Mouse (Mus musculus): Measurements from ENCODE around the gene Wdr64. TPM values are rescaled to one million over a fixed set of nuclear protein-coding genes. Genes with fewer than 3 reads are reported as not detected.

Wdr64 gene
- total RNA-seq (2021) = not detected
- long read RNA-seq, experiment 1 = 0 reads
- long read RNA-seq, experiment 2 = 0 reads

DNA sequence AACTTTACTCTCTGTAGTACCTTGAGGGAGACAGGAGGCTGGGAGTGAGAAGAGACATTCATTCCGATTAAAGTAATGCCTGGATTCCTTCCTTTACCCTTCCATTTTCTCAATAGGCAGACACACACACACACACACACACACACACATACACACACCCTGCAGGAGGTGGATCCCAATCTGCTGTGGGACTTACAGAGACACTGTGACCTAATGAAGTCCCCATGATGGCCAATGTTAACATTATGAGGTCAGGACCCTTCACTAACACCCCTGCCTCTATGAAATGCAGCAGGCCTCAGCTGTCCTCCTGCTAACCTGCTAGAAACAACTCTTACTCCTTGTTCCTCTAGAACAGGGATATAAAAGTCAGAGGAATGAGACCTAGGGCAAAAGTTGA is at the start of gene Wdr64:
Wdr64 (plus strand) TSS at position 301 of the 400 bp plus-strand sequence.
- DNase-seq = no peak

DNA sequence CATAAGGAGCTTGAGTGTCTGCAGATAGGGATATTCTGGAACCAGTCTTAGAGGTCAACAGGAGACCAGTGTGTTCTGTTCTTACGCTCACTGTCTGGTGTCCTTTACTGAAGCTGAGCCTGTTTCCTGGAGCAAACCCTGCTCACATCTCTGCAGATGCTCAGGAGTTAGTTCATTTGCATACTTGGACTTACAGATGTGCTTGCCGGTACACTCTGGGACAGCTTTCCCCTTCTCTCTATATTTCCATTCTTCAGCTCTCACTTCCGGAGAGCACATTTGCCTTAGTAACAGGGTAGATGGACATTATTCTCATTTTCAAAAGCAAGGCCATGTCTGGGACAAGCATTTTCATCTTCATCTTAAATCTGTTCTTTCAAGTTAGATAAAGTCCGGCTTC is 49.8 kb upstream of the Wdr64 start:
- DNase-seq = no peak

DNA sequence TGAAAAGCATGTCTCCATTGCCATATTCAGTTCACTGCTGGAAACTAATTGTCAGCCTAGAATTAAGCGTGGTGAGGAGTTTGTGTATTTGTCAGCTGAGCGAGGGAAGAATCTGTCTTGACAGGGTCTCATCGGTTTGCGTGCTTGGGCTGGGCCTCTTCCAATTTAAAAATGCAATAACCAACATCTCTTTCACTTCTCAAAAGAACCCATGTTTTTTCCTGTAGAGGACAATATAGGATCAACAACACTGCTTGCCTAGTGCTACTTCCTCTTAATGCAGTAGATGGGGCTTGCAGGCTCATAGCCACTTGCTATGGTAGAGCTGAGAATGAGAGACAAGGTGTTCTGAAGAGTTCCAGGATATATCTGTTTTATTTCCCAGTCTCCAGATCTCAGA is 38.5 kb upstream of the Wdr64 start:
- DNase-seq = no peak

DNA sequence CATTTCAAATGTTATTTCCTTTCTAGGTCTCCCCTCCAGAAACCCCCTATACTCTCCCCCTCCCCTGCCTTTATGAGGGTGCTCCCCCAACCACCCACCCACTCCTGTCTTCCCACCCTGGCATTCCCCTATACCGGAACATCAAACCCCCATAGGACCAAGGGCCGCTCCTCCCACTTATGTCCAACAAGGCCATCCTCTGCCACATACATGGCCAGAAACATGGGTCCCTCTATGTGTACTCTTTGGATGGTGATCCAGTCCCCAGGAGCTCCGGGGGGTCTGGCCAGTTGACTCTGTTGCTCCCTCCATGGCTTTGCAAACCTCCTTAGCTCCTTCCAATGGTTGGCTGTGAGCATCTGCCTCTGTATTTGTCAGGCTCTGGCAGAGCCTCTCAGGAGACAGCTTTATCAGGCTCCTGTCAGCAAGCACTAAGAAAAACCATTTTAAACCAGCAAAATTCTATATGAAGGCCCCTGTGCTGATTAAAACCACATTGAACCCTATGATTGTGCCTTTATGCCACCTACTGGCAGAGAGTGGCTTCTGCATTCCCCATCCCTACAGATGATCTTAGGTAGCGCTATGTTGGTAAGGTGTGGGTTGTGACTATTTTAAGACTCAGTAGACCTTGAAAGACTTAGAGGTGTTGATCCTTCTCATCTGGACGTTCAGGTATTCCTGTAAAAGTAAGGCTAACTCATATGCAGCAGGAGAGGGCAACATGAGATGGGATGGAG is 29.6 kb upstream of the Wdr64 start:
- DNase-seq = peak in 1 of 2 experiments; percentile 16

DNA sequence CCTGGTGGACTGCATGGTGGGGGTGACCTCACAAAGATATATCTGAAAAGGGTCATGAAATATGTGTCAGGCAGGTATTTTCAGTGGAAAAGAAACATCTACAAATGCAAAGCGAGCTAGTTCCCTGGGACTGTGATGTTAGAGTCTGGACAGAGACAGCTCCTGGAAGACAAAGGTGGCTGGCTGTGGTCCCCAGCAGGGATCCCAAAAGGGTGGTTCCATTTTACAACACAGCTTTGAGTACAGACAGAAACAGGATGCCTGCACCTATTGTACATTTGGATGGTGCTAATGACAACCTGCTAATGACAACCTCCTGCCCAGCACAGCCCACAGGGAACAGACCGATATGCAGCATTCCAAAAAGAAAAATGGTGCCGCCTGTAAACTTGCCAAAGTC is 28.9 kb upstream of the Wdr64 start:
- DNase-seq = no peak

DNA sequence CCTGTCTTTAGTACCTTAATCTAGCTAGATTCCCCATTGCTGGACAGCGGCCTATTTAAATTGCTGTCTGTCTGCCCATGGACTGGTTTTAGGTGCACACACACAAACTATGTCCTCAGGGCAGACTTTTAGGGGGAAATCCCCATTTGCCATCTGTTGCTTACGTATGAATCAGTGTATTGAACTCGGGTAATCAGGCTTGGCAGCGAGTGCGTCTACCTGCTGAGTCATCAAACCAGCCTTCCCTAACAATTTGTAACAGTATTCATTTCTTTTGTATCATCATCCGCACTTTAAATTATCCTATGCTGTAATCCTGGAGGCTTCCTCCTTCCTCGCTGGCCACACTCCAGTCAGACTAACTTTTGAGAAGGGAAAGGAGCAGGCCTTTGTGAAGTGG is 28.4 kb upstream of the Wdr64 start:
- DNase-seq = no peak

DNA sequence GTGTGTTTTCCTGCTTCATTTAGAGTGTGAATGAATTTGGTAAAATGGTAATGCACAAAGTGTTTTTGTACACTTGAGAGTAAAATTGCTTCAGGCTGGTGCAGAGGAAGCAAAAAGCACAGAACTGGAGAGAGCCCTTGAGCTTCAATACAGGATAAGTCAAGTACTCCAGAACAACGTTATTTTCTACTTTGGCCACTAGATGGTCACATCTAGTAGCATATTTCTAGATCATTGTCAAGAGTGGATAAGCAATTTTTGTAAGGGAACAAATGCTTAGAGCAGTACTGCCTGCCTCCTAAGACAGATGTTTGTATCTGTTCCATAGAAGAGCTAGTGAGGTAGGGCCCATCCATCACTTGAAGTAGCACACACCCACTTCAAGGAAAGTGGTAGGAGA is 26.8 kb upstream of the Wdr64 start:
- no peak for DNase-seq

DNA sequence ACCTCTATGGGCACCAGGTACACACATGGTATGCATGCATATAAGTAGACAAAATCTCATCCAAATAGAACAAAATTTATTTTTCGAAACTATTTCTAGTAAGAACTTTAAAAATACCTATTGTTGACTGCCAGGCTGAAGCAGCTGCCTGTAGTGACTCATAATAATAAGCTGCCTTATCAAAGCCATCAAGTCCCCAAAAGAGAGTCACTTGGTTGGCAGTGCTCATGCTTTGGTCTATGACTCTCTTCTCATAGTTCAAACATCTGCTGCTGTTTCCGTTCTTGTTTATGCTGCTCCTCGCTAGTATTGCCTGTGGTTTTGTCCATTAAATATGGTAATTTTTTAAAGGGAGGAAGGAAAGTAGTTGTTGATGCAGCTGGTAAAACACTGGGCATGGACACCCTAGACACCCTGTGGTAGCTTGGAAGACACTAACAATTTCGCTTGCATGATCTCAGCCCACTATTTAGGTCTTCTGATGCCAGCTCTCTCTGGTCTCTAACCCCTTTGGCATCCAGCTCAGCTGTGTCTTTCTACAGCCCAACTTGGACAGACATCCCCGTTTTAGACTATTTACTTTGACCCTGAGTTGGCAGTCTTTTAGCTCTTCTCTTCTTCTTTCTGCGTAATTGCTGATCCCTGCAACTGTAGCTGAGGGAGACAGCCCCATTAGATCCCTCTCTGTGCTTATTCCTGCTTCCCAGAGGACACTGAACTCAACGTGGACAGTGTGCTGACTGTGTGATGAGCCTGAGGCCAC is 24.6 kb upstream of the Wdr64 start:
- DNase-seq = no peak

DNA sequence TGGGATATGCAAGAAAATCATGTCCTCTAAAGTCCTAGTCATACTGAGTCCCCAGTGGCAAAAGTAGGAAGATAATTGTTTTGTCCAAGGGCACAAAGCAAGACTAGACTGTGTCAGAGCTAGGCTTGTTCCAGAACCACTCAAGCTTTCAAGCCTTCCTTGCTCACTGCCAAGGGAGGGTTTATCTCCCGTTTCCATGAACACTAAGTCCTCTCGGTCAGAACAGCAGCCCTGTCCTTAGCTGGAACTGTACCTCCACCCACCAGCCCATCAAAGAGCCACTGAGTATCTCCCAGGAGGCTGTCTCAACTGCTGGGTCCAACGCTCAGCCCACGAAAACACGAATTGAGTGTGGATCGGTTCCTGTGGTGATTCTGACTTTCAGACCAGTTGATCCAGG is 23.3 kb upstream of the Wdr64 start:
- no peak for DNase-seq

DNA sequence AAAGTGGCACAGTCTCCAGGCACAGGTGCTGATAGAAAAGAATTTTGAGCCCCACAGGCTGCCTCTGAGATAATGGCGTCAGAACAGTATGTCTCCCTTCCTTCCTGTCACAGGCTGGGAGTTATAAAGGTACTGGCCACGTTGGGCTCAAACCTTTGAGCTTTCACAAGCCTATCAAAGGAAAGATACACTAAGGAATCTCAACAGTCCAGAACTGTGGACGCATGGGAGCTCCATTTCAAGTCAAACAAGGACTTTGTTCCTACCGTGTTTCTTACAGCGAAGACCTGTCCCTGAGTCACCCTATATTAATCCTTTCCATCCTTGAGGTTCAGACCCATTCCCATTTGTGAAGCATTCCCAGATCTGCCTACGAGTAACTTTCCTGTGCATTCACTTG is 20.9 kb upstream of the Wdr64 start:
- DNase-seq = no peak

DNA sequence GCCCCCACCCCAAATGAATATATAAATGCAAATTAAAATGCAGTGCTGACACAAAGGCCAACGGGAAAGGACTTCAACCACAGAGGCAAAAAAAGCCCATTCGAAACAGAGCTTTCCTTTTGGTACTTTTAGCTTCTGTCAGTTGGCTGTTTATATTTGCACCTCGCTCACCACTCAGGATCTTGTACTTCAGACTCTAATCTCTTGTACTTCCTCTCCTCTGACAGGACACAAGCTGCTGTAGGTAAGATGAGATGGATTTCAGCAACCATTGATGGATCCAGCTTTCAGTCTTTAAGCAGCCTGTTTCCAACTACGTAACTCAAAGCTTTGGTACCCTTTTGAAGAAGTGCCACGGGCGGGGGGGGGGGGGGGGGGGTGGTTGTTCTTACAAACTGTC is 17.4 kb upstream of the Wdr64 start:
- no peak for DNase-seq

DNA sequence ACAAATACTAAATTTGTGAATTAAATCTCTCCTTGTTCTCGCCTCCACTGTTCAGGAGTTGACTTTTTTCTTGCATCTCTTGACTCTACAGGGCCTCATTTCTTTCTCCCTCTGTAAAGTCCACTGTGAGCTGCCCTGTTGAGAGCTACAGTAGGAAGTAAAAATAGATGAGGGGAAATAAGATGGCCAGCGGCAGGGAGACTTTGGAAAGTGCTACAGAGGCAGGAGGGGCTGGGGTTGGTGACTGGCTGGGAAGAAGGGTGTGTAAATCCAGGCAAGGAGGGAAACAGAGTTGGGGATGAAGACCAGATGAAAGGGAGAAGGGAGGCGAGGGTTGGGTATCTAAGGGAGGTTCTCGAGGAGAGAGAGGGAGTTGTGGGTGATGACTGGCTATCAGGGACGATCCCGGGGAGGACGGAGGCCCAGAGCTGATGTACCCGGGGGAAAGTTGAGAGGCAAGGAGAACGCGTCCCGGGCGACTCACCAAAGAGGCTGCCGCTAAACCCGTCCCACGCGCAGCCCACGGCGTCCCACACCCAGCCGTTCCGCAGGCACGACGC is 6.6 kb upstream of the Wdr64 start:
- no peak for DNase-seq

DNA sequence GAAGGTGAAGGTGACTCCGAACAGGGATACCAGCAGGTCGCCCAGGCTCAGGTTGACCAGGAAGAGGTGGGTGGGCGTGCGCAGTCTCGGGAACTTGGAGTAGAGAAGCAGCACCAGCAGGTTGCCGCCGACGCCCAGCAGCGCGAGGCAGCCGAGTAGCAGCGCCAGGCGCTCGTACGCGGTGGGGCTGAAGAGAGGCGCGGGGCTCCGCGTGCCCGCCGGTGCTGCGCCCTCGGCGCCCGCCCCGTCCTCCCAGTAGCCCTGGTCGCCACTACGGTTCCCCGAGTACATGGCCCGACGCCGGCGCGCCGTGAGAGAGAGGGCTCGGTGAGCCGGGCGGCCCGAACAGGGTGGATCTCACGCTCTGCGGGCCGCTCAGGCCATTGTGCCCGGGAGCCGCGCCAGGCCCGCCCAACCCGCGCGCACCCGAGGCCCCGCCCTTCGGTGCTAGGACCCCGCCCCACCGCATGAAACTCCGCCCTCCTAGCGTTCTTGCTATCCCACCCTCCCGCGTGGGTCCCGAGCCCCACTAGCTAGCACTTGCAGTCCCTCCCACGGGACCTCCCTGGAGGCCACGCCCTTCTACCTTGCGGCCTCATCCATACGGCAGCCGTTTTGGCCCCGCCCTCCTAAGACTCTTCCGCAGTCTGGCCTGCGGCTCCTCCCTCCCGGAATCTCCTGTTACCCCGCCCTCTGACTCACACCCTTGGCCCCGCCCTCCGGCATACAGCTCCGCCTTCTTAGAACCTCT is 6.0 kb upstream of the Wdr64 start, which contains the start of the genes Opn3 and Chml:
Opn3 (minus strand) TSS at position 531 of the 751 bp plus-strand sequence.
Chml (minus strand) TSS at position 656 of the 751 bp plus-strand sequence.
- peak; percentile 99 for DNase-seq

DNA sequence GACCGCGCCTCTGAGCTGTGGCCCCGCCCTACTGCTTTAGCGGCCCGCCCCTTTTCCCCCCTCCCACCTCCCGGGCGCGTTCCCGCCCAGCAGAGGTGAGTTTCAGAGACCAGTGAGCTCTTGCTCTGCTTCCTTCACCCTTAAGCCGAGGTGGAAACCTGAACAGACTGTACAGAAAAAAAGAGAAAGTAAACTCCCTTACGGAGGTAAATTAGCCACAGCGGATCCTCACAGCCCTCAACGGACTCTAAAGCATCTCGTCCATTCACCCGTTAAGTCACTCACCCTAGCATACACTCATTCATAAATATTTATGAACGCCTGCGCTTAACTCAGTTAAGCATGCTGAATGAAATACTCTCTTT is 5.4 kb upstream of the Wdr64 start:
- DNase-seq = no peak

DNA sequence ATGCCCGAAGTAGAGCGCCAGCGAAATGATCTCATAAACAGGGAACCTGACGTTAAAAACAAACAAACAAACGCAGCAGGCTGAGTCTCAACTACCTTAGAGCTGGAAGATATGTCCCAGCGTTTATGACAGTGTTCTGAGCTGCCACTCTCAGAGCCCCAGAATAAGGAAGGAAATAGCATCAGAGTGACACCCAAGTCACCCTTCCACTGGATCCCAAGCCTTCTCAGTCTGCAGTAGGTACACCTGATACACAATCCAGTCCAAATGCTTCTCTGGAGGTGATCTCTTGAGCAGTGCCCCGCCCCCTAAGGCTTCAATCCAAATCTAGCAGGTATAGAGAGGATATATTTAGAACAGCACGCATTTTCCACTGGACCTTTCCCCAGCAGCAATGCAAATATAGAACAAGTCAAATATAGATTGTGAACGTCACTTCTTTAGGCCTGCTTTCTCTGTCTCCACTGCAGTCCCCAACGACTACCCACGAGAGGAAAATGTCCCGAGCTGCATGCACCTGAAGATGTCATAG is 4.9 kb upstream of the Wdr64 start:
- DNase-seq = no peak

DNA sequence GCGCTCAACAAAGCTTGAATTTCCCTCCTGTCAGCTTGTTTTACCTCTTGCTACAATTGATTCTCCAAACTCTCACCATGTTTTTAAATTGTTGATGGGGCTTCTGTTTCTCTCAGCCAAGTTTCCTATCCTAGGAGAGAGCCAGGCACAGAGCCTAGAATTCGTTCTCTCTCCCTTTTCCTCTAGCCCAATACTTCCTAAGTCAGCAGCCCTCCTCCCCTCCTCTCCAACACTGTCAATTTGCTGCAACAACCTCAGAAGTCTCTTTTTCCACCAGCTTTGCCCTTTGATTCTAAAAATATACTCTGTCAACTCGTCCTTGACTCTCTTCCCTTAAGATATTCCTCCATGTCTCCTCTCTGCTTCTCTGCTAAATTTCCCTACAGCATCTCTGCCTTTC is 982 bp downstream of the Wdr64 start:
- no peak for DNase-seq

DNA sequence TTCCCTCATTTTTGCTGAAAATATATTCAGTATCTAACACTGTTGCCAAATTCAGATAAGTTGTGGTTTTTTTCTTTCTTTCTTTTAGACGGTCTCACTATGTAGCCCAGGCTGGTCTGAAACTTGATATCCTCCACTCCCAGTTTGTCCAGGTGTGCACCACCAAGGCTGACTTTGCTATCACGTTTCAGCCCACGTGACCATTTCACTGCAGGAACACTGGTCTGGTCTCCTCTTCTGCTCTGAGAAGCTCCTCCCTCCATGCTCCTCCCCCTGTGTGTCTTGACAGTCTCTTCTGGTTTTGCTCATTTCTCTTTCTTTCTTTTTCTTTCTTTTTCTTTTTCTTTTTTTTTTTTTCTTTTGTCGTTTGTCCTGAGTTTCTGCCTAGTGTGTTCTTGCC is 1.4 kb downstream of the Wdr64 start:
- DNase-seq = no peak

DNA sequence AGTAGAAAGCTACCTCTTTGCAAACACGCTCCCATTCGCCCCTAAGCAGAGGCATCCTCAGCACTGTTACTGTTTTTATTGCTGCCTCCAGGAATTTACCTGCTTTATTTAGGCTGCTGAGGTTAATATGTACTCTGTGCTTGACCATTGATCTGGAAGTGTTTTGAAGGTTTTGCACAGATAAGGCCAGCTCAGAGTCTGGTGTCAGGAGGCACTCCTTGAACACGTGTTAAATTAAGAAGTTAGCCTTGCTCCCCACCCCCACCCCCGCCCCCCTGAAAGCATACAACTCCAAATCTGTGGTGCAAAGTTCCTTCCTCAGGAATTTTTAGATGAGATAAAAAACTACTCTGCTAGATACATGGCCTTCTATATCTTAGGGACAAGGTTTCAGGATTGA is 2.8 kb downstream of the Wdr64 start:
- DNase-seq = no peak

DNA sequence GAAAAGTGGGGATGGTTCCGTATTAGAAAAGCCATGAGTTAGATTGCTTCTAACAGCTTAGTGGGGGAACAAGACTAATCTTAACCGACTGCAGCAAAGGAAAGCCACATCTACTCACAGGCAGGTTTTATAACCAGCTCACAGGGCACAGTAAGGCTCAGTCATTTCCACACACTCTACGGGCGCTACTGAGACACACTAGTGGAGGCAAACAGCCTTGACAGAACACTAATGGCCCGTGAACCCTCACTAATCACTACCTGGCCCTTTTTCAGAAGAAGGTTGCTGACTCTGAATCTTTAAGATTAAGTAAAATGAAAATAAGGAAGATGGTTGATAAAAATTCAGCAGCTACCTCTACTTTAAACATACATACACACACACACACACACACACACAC is 9.2 kb downstream of the Wdr64 start:
- no peak for DNase-seq

DNA sequence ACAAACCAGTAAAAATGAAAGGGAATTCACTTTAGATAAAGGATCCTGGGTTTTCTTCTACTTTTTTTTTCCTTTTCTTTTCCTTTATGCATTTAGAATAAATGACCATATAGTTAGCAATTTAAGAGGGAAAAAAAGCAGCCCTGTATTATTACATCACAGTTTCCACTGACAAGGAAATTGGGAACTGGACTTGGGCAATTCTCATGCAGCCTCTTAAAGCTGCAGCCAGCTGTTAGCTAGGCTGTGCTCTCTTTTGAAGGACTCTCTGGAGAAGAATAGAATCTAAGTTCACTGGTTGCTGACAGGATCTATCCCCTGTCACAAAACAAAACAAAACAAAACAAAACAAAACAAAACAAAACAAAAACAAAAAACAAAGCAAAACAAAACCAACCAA is 9.6 kb downstream of the Wdr64 start:
- DNase-seq = no peak

DNA sequence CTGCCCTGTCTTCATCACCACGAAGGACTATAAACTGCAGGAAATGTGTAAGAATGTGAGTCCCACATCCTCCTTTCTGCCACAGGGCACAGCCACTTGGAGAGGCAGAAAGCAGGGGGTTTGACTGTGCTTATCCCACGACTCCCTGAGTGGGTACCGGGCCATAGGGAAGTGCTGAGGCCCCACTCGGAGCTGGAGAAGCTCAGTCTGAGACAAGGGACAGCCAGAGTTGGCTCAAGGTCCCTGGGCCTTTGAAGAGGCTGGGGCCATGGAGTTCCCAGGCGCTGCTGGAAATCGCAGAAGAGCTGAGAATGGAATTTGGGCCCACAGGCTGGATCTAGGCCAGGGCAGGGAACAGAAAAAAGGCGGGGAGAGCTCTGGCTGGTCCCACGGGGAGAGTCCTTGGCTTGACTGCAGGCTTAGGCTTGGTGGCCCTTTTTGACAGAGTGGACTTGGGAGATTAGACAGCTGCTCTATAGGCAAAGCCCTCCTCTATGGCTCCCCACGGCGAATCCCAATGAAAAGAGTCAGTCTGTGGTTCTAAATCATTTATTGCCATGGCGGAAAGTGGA is 14.0 kb downstream of the Wdr64 start:
- peak; percentile 53 to 69 for DNase-seq

DNA sequence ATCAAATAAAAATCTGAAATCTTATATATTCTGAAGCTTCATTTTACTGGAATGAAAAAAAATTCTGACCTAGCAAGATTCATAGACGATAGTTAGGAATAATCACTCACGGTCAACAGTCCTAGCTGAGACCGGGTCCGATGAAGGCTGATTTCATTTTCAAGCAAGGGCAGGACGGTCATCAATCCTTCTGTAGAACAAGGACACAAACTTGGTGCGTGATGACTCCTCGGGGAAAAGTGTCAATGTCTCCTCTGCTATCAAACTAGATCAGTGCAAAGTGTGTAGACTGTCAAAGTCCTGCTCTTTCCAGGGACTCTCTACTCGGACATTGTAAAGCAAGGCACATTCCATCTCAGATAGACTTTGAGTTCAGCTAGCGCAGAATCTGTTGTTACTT is 18.4 kb downstream of the Wdr64 start:
- peak; percentile 5 to 43 for DNase-seq

All from adrenal gland, postnatal 36 days (tissue).